Mouse (Mus musculus): ENCODE measurements around the gene Olfr346.

Olfr346 gene

GRCm38 (mm10) chr2:36685488-36685887 lies at the start of gene Olfr346:
Gene Olfr346 (plus strand): TSS chr2:36685788.
- DNase-seq (ENCODE audit: low spot score): no peak

GRCm38 (mm10) chr2:36639741-36640140 lies 45.8 kb upstream of the Olfr346 start, which contains the start of gene Olfr345:
Gene Olfr345 (plus strand): TSS chr2:36640041.
- no peak for DNase-seq (ENCODE audit: low spot score)

GRCm38 (mm10) chr2:36731602-36732001 lies 46.0 kb downstream of the Olfr346 start, which contains the start of gene Olfr347:
Gene Olfr347 (plus strand): TSS chr2:36731902.
- DNase-seq (ENCODE audit: low spot score): no peak

- no peak for DNase-seq (ENCODE audit: low spot score)
These were observed 50.6 kb downstream of the Olfr346 start for GRCm38 (mm10) chr2:36736226-36736625.
